Mouse (Mus musculus): ENCODE measurements around the gene Gcsam.

The Gcsam gene

DNA sequence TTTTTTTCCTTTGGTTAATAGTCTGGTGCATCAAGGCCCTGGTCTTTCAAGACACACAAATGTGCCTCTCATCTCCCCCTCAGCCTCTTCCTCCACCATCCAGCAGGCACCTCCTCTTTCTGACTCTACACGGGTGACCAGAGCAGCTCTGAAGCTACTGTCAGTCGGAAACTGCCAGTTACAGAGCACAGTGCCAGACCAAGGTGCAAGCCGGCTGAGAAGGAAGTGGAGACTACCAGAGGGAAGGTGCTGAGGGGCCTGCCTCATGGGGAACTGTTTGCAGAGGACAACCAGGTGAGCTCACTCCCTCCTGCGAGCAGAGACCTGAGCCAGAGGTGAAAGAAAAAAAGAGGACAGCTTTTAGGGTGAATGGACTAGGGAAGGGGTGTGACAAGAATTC, at the start of gene Gcsam:
TSS of gene Gcsam (plus strand) at position 114 of the 400 bp plus-strand sequence.
- DNase-seq: no peak

DNA sequence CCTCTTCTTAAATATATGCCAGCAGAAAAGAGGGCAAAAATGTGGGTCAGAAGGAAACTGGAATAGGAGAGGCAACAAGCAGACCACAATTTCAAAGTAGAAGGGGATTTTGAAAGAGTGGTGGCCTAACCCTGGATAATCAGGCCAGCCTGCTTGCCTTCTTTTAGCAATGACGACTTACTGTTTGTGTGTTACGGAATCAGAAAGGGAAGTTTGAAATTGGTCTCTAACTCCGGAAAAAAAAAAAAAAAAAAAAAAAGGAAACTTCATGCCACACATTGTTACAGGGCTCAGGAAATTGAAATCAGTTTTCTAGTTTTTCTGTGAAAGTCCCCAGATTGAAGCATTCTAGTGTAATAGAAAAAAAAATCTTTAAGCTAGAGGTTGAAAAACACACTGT, 48.4 kb upstream of the Gcsam start:
- DNase-seq: no peak

DNA sequence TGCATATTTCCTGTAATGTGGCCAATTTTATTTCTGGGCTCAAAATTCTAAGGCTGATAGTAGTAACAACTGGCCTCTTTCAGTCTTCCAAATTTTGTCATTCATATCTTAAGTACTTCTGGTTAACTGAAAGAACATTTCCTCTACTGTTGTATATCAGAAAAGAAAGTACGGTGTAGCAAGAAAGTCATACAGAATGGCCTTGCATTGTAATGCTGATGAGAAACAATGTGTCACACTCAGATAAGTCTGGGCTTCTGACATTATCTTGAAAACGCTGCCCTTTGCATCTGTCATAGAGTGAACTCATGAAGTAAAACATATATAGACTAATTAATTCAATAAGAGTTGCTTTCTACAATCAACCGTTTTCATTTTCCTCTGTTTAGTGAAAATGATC, 37.9 kb upstream of the Gcsam start:
- no peak for DNase-seq

GRCm38 (mm10) chr16:45579883-45580282, 30.3 kb upstream of the Gcsam start:
- DNase-seq: no peak

GRCm38 (mm10) chr16:45582512-45582911, 27.7 kb upstream of the Gcsam start:
- DNase-seq: peak; percentile 8 to 21

GRCm38 (mm10) chr16:45593656-45594055, 16.5 kb upstream of the Gcsam start:
- no peak for DNase-seq

DNA sequence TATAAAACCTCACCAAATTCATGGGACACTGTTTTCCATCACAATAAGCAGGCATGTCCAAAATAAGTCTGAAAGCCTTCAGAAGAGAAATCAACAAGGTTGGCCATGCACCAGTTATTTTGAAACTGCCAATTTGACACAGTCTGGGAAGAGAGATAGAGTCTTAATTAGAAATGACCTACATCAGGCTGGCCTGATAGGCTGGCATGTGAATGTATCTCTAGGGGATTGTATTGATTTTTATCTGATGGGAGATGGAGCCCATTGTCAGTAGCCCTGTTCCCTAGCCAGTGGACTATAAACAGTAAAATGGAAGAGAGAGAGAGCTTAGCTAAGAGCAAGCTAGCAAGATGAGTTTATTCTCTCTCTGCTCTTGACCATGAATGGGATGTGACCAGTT, 14.7 kb upstream of the Gcsam start:
- no peak for DNase-seq

DNA sequence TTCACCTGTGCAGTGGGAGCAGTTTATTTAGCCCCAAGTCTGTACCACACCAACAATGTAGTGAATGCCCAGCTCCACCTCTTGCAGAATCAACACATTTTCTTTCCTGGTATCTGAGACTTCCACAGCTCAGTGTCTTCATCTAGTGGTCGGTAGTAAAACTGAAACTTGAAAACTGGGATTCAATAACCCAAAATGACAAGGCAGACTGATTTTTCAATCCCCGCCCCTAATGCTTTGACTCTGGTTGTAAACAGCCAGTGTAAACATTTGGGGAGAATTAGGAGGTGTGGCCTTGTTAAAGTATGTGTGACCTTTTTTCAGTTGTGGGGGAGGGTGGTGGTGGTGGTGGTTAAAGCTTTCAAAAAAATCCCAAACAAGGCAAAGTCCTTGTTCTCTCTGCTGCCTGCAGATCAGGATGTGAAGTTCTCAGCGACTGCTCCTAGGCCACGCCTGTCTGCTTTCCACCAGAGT, 1.7 kb upstream of the Gcsam start:
- no peak for DNase-seq

GRCm38 (mm10) chr16:45609300-45609699, 880 bp upstream of the Gcsam start:
- peak; percentile 11 to 29 for DNase-seq

DNA sequence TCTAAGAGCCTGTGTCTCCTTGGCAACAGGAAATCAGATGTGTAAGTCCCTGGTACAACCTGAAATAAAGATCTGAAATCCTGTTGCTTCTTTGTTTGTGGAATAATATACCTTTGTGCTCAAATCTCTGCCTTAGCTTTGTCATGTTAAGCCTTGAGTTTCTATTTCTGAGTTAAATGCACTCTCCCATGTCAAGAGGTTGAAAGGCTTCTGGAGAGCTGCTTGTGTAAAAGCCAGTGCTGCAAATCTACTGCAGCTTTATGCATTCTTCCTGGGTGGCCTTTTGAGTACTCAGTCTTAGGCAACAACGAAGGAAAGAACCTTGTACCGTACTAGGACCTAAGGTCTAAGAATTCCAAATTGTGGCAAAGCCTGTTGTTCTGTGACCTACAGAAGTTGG, 3.1 kb downstream of the Gcsam start:
- DNase-seq: no peak

GRCm38 (mm10) chr16:45615944-45616343, 5.8 kb downstream of the Gcsam start:
- DNase-seq: no peak

- DNase-seq: no peak
These were observed 9.7 kb downstream of the Gcsam start for GRCm38 (mm10) chr16:45619751-45620375.

DNA sequence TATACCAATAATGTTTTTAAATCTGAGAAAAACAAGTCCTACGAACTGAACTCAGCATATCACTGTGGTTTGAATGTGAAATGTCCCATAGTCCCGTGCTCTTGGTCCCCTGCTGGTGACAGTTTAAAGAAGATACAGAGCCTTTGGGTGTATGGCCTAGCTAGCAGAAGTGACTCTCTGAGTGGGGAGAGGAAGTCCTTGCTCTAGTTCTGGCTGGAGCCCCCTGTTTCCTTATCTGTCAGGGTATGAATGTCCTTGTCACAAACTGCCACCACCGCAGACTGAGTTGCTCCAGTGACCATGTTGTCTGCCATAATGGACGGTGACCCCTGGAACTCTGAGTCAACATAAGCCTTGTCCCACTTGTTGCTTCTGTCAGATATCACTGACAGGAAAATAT, 13.1 kb downstream of the Gcsam start:
- no peak for DNase-seq

GRCm38 (mm10) chr16:45624791-45625190, 14.6 kb downstream of the Gcsam start:
- DNase-seq: no peak

DNA sequence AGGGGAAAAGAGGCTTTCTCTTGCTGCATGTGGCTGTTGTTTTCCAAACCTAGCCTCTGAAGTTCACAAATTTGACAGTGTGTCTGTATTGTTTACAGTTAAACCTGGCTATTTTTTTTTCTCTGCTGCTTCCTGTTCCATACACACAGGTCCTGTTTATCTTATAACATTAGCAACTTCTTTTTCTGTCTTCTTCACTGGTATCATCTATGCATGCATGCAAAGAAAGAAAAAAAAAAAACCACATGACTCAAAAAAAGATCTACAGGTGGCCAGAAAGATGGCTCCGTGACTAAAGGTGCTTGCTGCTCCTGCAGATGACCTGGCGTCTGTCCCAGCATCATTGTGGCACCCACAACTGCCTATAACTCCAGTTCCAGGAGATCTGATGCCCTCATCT, 15.2 kb downstream of the Gcsam start:
- DNase-seq: peak in 1 of 2 experiments; percentile 7

- peak; percentile 27 to 45 for DNase-seq
These were observed 19.4 kb downstream of the Gcsam start for GRCm38 (mm10) chr16:45629497-45630105.

DNA sequence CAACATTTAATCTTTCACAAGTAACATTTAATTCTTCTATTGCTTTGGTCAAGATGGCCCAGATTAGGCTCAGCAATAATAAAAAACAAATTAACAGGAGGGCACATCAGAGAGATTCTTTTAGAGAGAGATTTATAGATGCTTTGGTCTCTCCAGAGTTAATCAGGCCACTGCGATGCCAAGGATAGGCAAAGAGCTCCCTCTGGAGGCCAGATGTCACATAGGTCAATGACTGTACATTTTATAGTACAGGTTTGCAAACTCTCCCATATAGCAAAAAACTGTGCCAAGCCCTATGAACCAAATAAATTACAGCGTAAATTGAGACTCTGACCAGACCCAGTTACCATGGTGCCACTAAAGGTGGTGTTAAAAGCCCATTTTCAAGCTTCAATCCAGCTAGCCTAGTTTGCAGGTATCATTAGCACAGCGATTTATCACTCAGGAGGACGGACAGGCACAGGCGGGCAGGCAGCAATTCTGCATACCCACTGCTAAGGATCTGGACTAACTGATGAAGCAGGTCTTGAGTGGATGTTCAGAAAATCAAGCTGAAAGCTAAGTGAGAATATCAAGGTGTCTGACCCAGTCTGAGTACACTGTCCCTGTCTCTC, 20.3 kb downstream of the Gcsam start:
- DNase-seq: peak; percentile 68 to 84

GRCm38 (mm10) chr16:45632420-45632819, 22.2 kb downstream of the Gcsam start:
- no peak for DNase-seq

DNA sequence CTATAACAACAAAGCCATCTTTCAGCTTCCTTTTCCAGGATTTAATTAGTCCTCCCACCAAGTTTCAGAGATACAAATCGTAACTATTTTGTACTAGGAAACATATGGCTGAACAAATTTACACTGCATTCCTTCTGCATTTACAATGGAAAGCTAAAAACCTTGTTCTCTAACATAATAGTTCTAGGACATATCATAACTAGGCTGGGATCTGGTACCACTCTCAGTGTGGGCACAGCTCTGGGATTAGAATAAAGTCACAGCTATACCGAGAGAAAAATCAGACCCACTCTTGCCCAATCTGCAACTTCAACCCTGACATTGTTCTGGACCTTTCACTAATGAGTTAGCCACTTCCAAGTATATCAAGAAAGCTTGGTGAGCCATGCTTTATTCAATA, 25.6 kb downstream of the Gcsam start:
- DNase-seq: no peak

DNA sequence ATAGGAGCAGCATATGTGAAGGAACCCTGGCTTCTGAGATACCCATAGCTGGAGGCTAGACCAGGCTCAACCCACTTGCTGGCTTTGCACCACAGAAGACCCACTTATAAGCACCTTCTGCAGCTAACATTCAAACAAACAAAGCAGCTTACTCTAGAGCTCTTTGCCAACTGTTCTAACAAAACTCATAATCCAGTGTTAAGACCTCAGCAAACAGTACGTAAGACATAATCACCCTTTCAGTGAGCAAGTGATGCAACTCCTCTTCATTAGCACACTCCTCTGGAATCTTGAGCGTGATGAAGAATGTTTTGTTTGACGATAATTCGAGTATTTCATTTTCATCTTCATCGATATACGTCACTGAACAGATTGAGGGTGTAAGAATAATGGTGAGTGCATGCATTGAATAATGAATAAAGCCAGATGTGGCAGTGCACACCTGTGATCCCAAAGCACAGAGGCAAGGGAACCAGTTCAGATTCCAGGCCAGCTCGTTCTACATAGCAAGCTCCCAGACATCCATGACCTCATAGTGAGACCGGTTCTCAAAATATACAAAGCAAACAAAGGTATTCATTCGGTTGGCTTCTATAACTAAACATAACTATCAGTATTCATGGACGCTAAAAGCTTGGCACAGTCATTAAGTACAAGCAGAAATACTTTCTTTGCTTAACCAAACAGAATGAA, 30.0 kb downstream of the Gcsam start:
- no peak for DNase-seq

DNA sequence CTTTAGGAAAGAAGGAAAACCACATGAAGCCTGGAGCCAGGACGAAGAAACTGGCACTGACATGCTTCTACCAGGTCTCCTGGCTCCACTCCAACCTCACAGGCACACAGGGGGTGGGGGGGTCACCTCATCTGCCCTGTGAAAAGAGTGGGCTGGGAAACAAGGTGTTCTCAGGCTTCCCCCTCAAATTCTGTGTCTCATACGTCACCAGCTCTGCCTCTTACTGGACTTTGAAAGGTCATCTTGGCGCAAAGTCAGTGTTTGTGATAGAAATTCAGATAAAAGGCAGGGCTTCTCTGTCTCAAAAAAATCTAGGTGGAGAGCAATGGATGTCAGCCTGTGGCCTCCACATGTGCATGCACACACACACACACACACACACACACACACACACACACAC, 31.1 kb downstream of the Gcsam start:
- DNase-seq: no peak

GRCm38 (mm10) chr16:45643944-45644343, 33.8 kb downstream of the Gcsam start:
- no peak for DNase-seq

- DNase-seq: peak in 1 of 2 experiments; percentile 41
These were observed 34.2 kb downstream of the Gcsam start for GRCm38 (mm10) chr16:45644380-45644779.

GRCm38 (mm10) chr16:45651497-45651896, 41.3 kb downstream of the Gcsam start:
- no peak for DNase-seq

Measured in cerebellum, postnatal 25 days (tissue).